Mouse (Mus musculus): ENCODE measurements around the gene Mbnl2.

DNA sequence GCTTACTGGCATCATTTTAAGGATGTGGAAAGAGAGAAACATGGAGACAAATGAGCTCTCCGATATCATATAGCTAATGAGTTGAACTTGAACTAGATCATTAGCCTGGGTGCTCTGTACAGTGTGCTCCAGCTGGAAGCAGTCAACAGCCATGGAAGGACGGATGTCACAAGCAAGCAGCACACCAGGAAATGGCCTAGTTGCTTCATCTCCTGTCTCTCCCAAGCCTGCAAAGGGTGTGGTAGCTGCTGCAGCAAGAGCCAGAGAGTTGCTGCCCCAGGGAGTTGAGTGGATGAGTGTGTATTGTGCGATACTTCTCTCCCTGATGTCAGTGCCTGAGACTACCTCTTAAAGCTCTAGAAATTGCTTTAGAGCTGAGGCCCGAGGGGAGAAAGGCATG is 104.2 kb downstream of the Mbnl2 start:
- TF ChIP-seq POLR2A (IDR thresholded peaks at IDR 0.05; ENCODE audit: insufficient read depth, low read length) (no peak), EP300 (IDR thresholded peaks at IDR 0.05; ENCODE audit: insufficient read depth, low read depth, low read length) (no peak)

All from ES-Bruce4 (cell line).